Comparison of ENCODE assay signal across 22 mouse cellular contexts in the genomic region with DNA sequence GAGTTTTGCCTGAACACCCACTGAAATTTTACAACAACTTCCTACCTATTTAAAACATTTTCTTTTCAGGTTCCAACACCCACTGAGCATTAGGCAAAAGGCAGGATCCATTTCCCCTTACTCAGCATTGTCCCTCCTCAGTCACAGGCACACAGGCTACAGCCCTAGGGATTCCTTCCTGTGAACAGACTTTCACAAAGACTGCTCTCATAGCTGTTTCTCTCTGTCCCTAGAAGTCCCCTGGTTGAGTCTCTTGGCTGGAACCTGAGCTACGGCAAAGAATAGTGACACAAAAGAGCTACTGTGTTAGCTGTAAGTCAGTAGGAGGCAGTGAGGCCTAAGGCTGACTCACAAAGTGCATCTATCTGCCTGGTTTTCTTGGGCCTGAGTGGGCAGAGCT.
A peak's percentile ranks its signal among the peaks of the same experiment; 100 is the strongest.
DNase-seq lines count a peak whose midpoint lies in the region; ATAC-seq and TF ChIP-seq lines count a peak whose summit lies in the region.
"Had no signal": no experiment of that assay in that cellular context is flagged by ENCODE, and none has a peak within 500 bp of the region (broad histone marks: within the 10 kb centered on the region; RNA-seq: fewer than 3 reads in every experiment).

No protein-coding gene starts in this region.

- H3K27ac ChIP-seq in forebrain, postnatal 0 days (ENCODE audit: low read depth, low read length), result no peak overlapping the region
- no peak overlapping the region for H3K27ac ChIP-seq in forebrain, embryonic 11.5 days (ENCODE audit: low read depth, low read length)
- H3K27ac ChIP-seq: forebrain, embryonic 10.5 days; heart, embryonic 15.5 days; hindbrain, embryonic 14.5 days; kidney, postnatal 0 days; limb, embryonic 13.5 days; liver, embryonic 13.5 days had no signal

- H3K36me3 ChIP-seq in forebrain, postnatal 0 days (ENCODE audit: insufficient read depth), result no peaks in the 10 kb centered on the region
- no peaks in the 10 kb centered on the region for H3K36me3 ChIP-seq in forebrain, embryonic 11.5 days (ENCODE audit: control insufficient read depth, insufficient read depth, low read length)
- H3K36me3 ChIP-seq: forebrain, embryonic 10.5 days; heart, embryonic 15.5 days; limb, embryonic 13.5 days; liver, embryonic 13.5 days had no signal

- no peak overlapping the region for H3K4me2 ChIP-seq in forebrain, postnatal 0 days (ENCODE audit: low read depth)
- H3K4me2 ChIP-seq in forebrain, embryonic 11.5 days (ENCODE audit: low read depth, low read length, severe bottlenecking), result no peak overlapping the region
- H3K4me2 ChIP-seq: heart, embryonic 15.5 days; hindbrain, embryonic 14.5 days; limb, embryonic 13.5 days; liver, embryonic 13.5 days had no signal

- intact Hi-C loops in left cerebral cortex, postnatal 25 days (cut with DNase I), result no loop called here
- intact Hi-C loops in left cerebral cortex, postnatal 4 days (cut with DNase I), result no loop called here

- no peak overlapping the region for H3K9ac ChIP-seq in forebrain, postnatal 0 days
- no peak overlapping the region for H3K9ac ChIP-seq in forebrain, embryonic 11.5 days (ENCODE audit: low read length)
- H3K9ac ChIP-seq: heart, embryonic 15.5 days; hindbrain, embryonic 14.5 days; limb, embryonic 13.5 days; liver, embryonic 13.5 days had no signal

- 0 out of 2 replicates have a peak, but pooled peaks have one; percentile 34 for ATAC-seq in forebrain, postnatal 0 days
- ATAC-seq in forebrain, embryonic 11.5 days (replicated peaks; ENCODE audit: low FRiP score), result no peak

- 50% methylated on average over 1 of the region's 1 CpGs for WGBS in forebrain, postnatal 0 days
- WGBS in forebrain, embryonic 11.5 days, result 63% methylated on average over 1 of the region's 1 CpGs

- H3K4me1 ChIP-seq in forebrain, postnatal 0 days (ENCODE audit: insufficient read depth), result no peaks in the 10 kb centered on the region
- no peaks in the 10 kb centered on the region for H3K4me1 ChIP-seq in forebrain, embryonic 11.5 days (replicated peaks; ENCODE audit: control insufficient read depth, insufficient read depth, low read length)
- H3K4me1 ChIP-seq: forebrain, embryonic 10.5 days; heart, embryonic 15.5 days; limb, embryonic 13.5 days; liver, embryonic 13.5 days had no signal

- no peak for DNase-seq in forebrain, postnatal 0 days
- DNase-seq in forebrain, embryonic 11.5 days (ENCODE audit: low spot score), result no peak
- DNase-seq in left cerebral cortex, postnatal 25 days (ENCODE audit: low spot score in 2 of 2), result peak; percentile 10 to 52
- DNase-seq in left cerebral cortex, postnatal 4 days, result no peak
- DNase-seq in 3134 (ENCODE audit: extremely low read depth, insufficient read length, low spot score), result peak; percentile 32
- DNase-seq in brain, adult 2 months (ENCODE audit: low read depth, low spot score), result peak; percentile 39
- no peak for DNase-seq in adrenal gland, postnatal 4 days (ENCODE audit: low spot score in 2 of 2)
- no peak for DNase-seq in gastrocnemius, adult 8-10 months (ENCODE audit: low spot score in 2 of 2)
- DNase-seq: adrenal gland, adult 8-10 months; cerebellum, adult 2 months; cerebellum, postnatal 36 days; heart, postnatal 36 days; kidney, adult 2 months; liver, embryonic 13.5 days; lung, adult 2 months; lung, postnatal 14 days; midbrain, embryonic 14.5 days had no signal

- H3K27me3 ChIP-seq in forebrain, postnatal 0 days (ENCODE audit: insufficient read depth, low read length), result no peaks in the 10 kb centered on the region
- H3K27me3 ChIP-seq in forebrain, embryonic 11.5 days (ENCODE audit: control insufficient read depth, insufficient read depth, low read length), result no peaks in the 10 kb centered on the region
- H3K27me3 ChIP-seq: heart, embryonic 15.5 days; limb, embryonic 13.5 days; liver, embryonic 13.5 days had no signal

- TF ChIP-seq CTCF in forebrain, postnatal 0 days (IDR thresholded peaks at IDR 0.05; ENCODE audit: low read depth), result no peak

- no peaks in the 10 kb centered on the region for H3K9me3 ChIP-seq in forebrain, postnatal 0 days (ENCODE audit: low read length)
- H3K9me3 ChIP-seq in forebrain, embryonic 11.5 days (ENCODE audit: control insufficient read depth, low read length), result no peaks in the 10 kb centered on the region
- H3K9me3 ChIP-seq: forebrain, embryonic 10.5 days; heart, embryonic 15.5 days; limb, embryonic 13.5 days; liver, embryonic 13.5 days had no signal

- H3K4me3 ChIP-seq in forebrain, postnatal 0 days (ENCODE audit: low read depth, low read length), result no peak overlapping the region
- H3K4me3 ChIP-seq in forebrain, embryonic 11.5 days (ENCODE audit: low read depth, low read length), result no peak overlapping the region
- H3K4me3 ChIP-seq: forebrain, embryonic 10.5 days; heart, embryonic 15.5 days; limb, embryonic 13.5 days; liver, embryonic 13.5 days had no signal

Comparison
In these comparisons a context has a peak if more than half of its experiments do, and no peak if none do; other contexts are left out.
1. DNase-seq: peak in left cerebral cortex, postnatal 25 days (2 of 2), 3134 (single experiment) and brain, adult 2 months (single experiment); none in forebrain, postnatal 0 days (single experiment), forebrain, embryonic 11.5 days (single experiment), left cerebral cortex, postnatal 4 days (single experiment), adrenal gland, postnatal 4 days (0 of 2) and gastrocnemius, adult 8-10 months (0 of 2).